16 mouse cellular contexts compared by ENCODE assay signal in genomic region chr13:20290412-20290811, GRCm38 (mm10).
A peak's percentile ranks its signal among the peaks of the same experiment; 100 is the strongest.
DNase-seq lines count a peak whose midpoint lies in the region; ATAC-seq and TF ChIP-seq lines count a peak whose summit lies in the region.
"Had no signal": no experiment of that assay in that cellular context is flagged by ENCODE, and none has a peak within 500 bp of the region (broad histone marks: within the 10 kb centered on the region; RNA-seq: fewer than 3 reads in every experiment).

No protein-coding gene starts in this region.

- H3K36me3 ChIP-seq in embryonic facial prominence, embryonic 11.5 days (replicated peaks; ENCODE audit: control insufficient read depth, insufficient read depth, low read depth, low read length), result no peaks in the 10 kb centered on the region
- H3K36me3 ChIP-seq in embryonic facial prominence, embryonic 10.5 days (replicated peaks), result no peaks in the 10 kb centered on the region
- H3K36me3 ChIP-seq in lung, embryonic 14.5 days (ENCODE audit: insufficient read depth), result no peaks in the 10 kb centered on the region
- no peaks in the 10 kb centered on the region for H3K36me3 ChIP-seq in lung, embryonic 16.5 days (ENCODE audit: control insufficient read depth, insufficient read depth, low read length)
- H3K36me3 ChIP-seq in stomach, postnatal 0 days (ENCODE audit: control insufficient read depth, insufficient read depth, low read length), result no peaks in the 10 kb centered on the region
- H3K36me3 ChIP-seq: forebrain, embryonic 15.5 days; hindbrain, embryonic 12.5 days; neural tube, embryonic 12.5 days had no signal

- TF ChIP-seq CTCF in lung, embryonic 14.5 days (IDR thresholded peaks at IDR 0.05; ENCODE audit: low read depth), result no peak
- no peak for TF ChIP-seq CTCF in lung, adult 2 months (IDR thresholded peaks at IDR 0.05; ENCODE audit: insufficient read depth, low read length)
- TF ChIP-seq CTCF in stomach, postnatal 0 days (IDR thresholded peaks at IDR 0.05; ENCODE audit: low read depth), result no peak

- DNase-seq in embryonic facial prominence, embryonic 11.5 days (ENCODE audit: low spot score), result peak; percentile 19
- no peak for DNase-seq in embryonic facial prominence, embryonic 10.5 days (ENCODE audit: low spot score)
- DNase-seq in lung, embryonic 14.5 days, result peak; percentile 66
- no peak for DNase-seq in lung, adult 2 months
- no peak for DNase-seq in stomach, postnatal 0 days (ENCODE audit: low spot score)
- DNase-seq in cerebellum, adult 11-12 months, result no peak
- DNase-seq: cerebellum, adult 9-10 months; kidney, adult 9 months; midbrain, embryonic 14.5 days; spleen, adult 18-20 months; thymus, adult 18-20 months had no signal

- H3K4me3 ChIP-seq in embryonic facial prominence, embryonic 11.5 days (ENCODE audit: low read depth, low read length), result no peak overlapping the region
- no peak overlapping the region for H3K4me3 ChIP-seq in embryonic facial prominence, embryonic 10.5 days
- no peak overlapping the region for H3K4me3 ChIP-seq in lung, embryonic 14.5 days (ENCODE audit: low read depth, low read length)
- H3K4me3 ChIP-seq in lung, adult 2 months (replicated peaks; ENCODE audit: extremely low read depth, low read depth, low read length), result no peak overlapping the region
- H3K4me3 ChIP-seq in lung, embryonic 16.5 days (ENCODE audit: low read length), result no peak overlapping the region
- H3K4me3 ChIP-seq in stomach, postnatal 0 days (ENCODE audit: low read depth, low read length), result no peak overlapping the region
- H3K4me3 ChIP-seq: forebrain, embryonic 15.5 days; hindbrain, embryonic 12.5 days; neural tube, embryonic 12.5 days had no signal

- WGBS in embryonic facial prominence, embryonic 11.5 days, result 62% methylated on average over 10 of the region's 10 CpGs
- 76% methylated on average over 10 of the region's 10 CpGs for WGBS in embryonic facial prominence, embryonic 10.5 days
- WGBS in lung, embryonic 14.5 days, result 55% methylated on average over 10 of the region's 10 CpGs
- WGBS in lung, adult 2 months, result 60% methylated on average over 10 of the region's 10 CpGs
- WGBS in lung, embryonic 16.5 days, result 48% methylated on average over 10 of the region's 10 CpGs
- WGBS in stomach, postnatal 0 days, result 49% methylated on average over 10 of the region's 10 CpGs

- H3K27ac ChIP-seq in embryonic facial prominence, embryonic 11.5 days (replicated peaks; ENCODE audit: low read depth, low read length), result no peak overlapping the region
- no peak overlapping the region for H3K27ac ChIP-seq in embryonic facial prominence, embryonic 10.5 days (replicated peaks)
- H3K27ac ChIP-seq in lung, embryonic 14.5 days (ENCODE audit: low read depth), result no peak overlapping the region
- H3K27ac ChIP-seq in lung, embryonic 16.5 days (ENCODE audit: low read length), result peak overlapping the region; percentile 84
- H3K27ac ChIP-seq in stomach, postnatal 0 days (replicated peaks), result no peak overlapping the region
- H3K27ac ChIP-seq: forebrain, embryonic 15.5 days; hindbrain, embryonic 12.5 days; neural tube, embryonic 12.5 days had no signal

- no peak overlapping the region for H3K4me2 ChIP-seq in embryonic facial prominence, embryonic 11.5 days (ENCODE audit: low read depth, low read length)
- H3K4me2 ChIP-seq in lung, embryonic 14.5 days, result no peak overlapping the region
- no peak overlapping the region for H3K4me2 ChIP-seq in lung, embryonic 16.5 days (ENCODE audit: low read depth, low read length)
- H3K4me2 ChIP-seq in stomach, postnatal 0 days (replicated peaks; ENCODE audit: low read depth), result no peak overlapping the region
- H3K4me2 ChIP-seq: forebrain, embryonic 15.5 days; hindbrain, embryonic 12.5 days; neural tube, embryonic 12.5 days had no signal

- H3K9me3 ChIP-seq in embryonic facial prominence, embryonic 11.5 days (replicated peaks; ENCODE audit: control insufficient read depth, low read length), result no peaks in the 10 kb centered on the region
- no peaks in the 10 kb centered on the region for H3K9me3 ChIP-seq in embryonic facial prominence, embryonic 10.5 days
- no peaks in the 10 kb centered on the region for H3K9me3 ChIP-seq in lung, embryonic 14.5 days (ENCODE audit: low read depth, low read length)
- H3K9me3 ChIP-seq in lung, embryonic 16.5 days (ENCODE audit: control insufficient read depth, low read length), result no peaks in the 10 kb centered on the region
- no peaks in the 10 kb centered on the region for H3K9me3 ChIP-seq in stomach, postnatal 0 days (ENCODE audit: control insufficient read depth, low read length)
- H3K9me3 ChIP-seq: forebrain, embryonic 15.5 days; hindbrain, embryonic 12.5 days; neural tube, embryonic 12.5 days had no signal

- H3K9ac ChIP-seq in embryonic facial prominence, embryonic 11.5 days (replicated peaks; ENCODE audit: low read length), result no peak overlapping the region
- H3K9ac ChIP-seq in lung, embryonic 14.5 days, result no peak overlapping the region
- H3K9ac ChIP-seq in lung, embryonic 16.5 days (ENCODE audit: low read length), result no peak overlapping the region
- no peak overlapping the region for H3K9ac ChIP-seq in stomach, postnatal 0 days (ENCODE audit: low read length)
- H3K9ac ChIP-seq: forebrain, embryonic 15.5 days; hindbrain, embryonic 12.5 days; neural tube, embryonic 12.5 days had no signal

- no peak for TF ChIP-seq POLR2A in lung, adult 2 months (IDR thresholded peaks at IDR 0.05; ENCODE audit: borderline replicate concordance, extremely low read depth, low read depth, low read length)

- no peak for ATAC-seq in embryonic facial prominence, embryonic 11.5 days (replicated peaks; ENCODE audit: insufficient number of reproducible peaks, low FRiP score, low TSS enrichment, low read depth)
- ATAC-seq in lung, embryonic 14.5 days (ENCODE audit: insufficient read depth), result no peak
- ATAC-seq in lung, embryonic 16.5 days (ENCODE audit: low read depth), result peak; percentile 88
- peak; percentile 74; the same call in 1 of the 2 replicates for ATAC-seq in stomach, postnatal 0 days (ENCODE audit: low FRiP score, low TSS enrichment)
- no peak for ATAC-seq in cerebellum, adult (ENCODE audit: insufficient number of reproducible peaks, low FRiP score, low TSS enrichment)
- ATAC-seq: forebrain, embryonic 15.5 days had no signal

- no peaks in the 10 kb centered on the region for H3K27me3 ChIP-seq in embryonic facial prominence, embryonic 11.5 days (ENCODE audit: control insufficient read depth, insufficient read depth, low read length)
- no peaks in the 10 kb centered on the region for H3K27me3 ChIP-seq in embryonic facial prominence, embryonic 10.5 days (replicated peaks; ENCODE audit: low read depth, poor library complexity, severe bottlenecking)
- H3K27me3 ChIP-seq in lung, embryonic 14.5 days (ENCODE audit: insufficient read depth, low read length), result no peaks in the 10 kb centered on the region
- no peaks in the 10 kb centered on the region for H3K27me3 ChIP-seq in lung, embryonic 16.5 days (ENCODE audit: control insufficient read depth, insufficient read depth, low read depth, low read length)
- no peaks in the 10 kb centered on the region for H3K27me3 ChIP-seq in stomach, postnatal 0 days (ENCODE audit: control insufficient read depth, insufficient read depth, low read length)
- H3K27me3 ChIP-seq: forebrain, embryonic 15.5 days; hindbrain, embryonic 12.5 days; neural tube, embryonic 12.5 days had no signal

- no peaks in the 10 kb centered on the region for H3K4me1 ChIP-seq in embryonic facial prominence, embryonic 11.5 days (ENCODE audit: control insufficient read depth, insufficient read depth, low read length)
- H3K4me1 ChIP-seq in embryonic facial prominence, embryonic 10.5 days, result peaks cover 5% of the 10 kb centered on the region; the same call in 1 of the 2 replicates
- H3K4me1 ChIP-seq in lung, embryonic 14.5 days (ENCODE audit: insufficient read depth), result no peaks in the 10 kb centered on the region
- 0 out of 2 replicates have a peak, but pooled peaks cover 3% of the 10 kb centered on the region for H3K4me1 ChIP-seq in lung, adult 2 months (ENCODE audit: control insufficient read depth, insufficient read depth, low read length)
- peaks cover 18% of the 10 kb centered on the region for H3K4me1 ChIP-seq in lung, embryonic 16.5 days (replicated peaks; ENCODE audit: control insufficient read depth, insufficient read depth, low read length)
- no peaks in the 10 kb centered on the region for H3K4me1 ChIP-seq in stomach, postnatal 0 days (replicated peaks; ENCODE audit: control insufficient read depth, insufficient read depth)
- H3K4me1 ChIP-seq: forebrain, embryonic 15.5 days; hindbrain, embryonic 12.5 days; neural tube, embryonic 12.5 days had no signal

- TF ChIP-seq EP300 in stomach, postnatal 0 days (optimal IDR thresholded peaks at IDR 0.05), result no peak

Comparison
In these comparisons a context has a peak if more than half of its experiments do, and no peak if none do; other contexts are left out.
1. ATAC-seq: peak in lung, embryonic 16.5 days (single experiment) and stomach, postnatal 0 days (single experiment); none in embryonic facial prominence, embryonic 11.5 days (single experiment), lung, embryonic 14.5 days (single experiment) and cerebellum, adult (single experiment).
2. DNase-seq: peak in embryonic facial prominence, embryonic 11.5 days (single experiment) and lung, embryonic 14.5 days (single experiment); none in embryonic facial prominence, embryonic 10.5 days (single experiment), lung, adult 2 months (single experiment), stomach, postnatal 0 days (single experiment) and cerebellum, adult 11-12 months (single experiment).